Mouse (Mus musculus) cerebellum, postnatal 25 days (tissue): ENCODE results near the gene Rassf4.
"Not testable (repeated sequence)": the region's sequence is repeated elsewhere in the genome, so short reads cannot be mapped to it uniquely, and the experiment has no call there.

Source experiments
- DNase-seq, 2 experiments: peaks; one replicate each; pipeline ENCODE4 v3.0.0; 2021; ENCODE audit warnings: mixed read lengths in 2 of 2

Rassf4 gene

GRCm38 (mm10) chr6:116635251-116636180 lies 38.2 kb downstream of the Rassf4 start:
- DNase-seq, result no peak

GRCm38 (mm10) chr6:116633741-116634695 lies 39.7 kb downstream of the Rassf4 start:
- DNase-seq, result no peak

DNA sequence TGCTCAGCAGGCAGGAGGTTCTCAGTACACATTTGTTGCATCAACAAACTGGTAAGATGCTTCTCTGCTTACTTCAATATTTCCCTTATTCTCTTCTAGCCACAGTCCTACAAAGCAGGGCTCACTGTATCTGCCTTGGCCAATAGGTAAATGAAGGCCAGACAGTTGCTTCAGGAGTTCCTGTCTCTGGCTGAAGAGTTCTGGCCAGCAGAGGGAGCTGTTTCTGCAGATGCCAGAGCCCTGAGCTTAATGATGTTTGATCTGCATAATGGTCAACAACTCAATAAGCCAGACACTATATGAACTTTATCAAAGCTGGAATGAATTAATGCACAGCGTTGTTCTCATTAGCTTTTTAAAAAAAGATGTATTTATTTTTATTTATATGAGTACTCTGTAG lies 41.6 kb downstream of the Rassf4 start:
- DNase-seq, result peak; percentile 75 to 89

- DNase-seq, result no peak
Measured at GRCm38 (mm10) chr6:116629766-116630165, 44.0 kb downstream of the Rassf4 start.

DNA sequence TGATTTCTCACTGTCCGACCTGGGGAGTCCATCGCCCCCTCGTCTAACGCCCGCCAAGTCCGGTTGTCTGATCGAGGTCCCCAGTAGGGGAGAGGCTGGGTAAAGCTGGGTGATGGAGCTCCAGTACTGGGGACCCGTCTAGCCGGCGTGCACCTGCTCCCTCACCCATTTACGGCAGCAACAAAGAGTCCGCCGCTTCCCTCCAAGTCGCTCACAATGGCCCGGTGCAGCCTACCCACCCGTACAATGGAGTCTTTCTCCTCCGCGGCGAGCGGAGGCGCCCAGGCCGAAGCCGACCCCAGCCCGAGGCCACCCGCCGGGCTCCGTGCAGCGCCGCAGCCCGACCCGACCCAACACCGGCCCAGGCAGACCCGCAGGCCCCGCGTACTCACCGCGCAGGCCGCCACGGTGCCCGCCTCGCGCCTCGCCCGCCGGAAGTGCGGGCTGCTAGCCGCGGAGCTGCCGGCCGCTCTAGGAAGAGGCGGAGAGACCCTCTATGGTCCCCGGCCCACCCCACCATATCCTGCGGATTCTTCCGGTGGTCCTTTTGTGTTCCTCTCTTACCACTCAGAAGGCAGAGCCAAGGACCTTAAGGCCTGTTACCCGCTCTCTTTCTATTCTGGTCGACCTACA lies 45.1 kb downstream of the Rassf4 start, which contains the start of gene Zfp422:
Zfp422 (minus strand) TSS at position 461 of the 633 bp plus-strand sequence.
- peak; percentile 82 to 83 for DNase-seq

DNA sequence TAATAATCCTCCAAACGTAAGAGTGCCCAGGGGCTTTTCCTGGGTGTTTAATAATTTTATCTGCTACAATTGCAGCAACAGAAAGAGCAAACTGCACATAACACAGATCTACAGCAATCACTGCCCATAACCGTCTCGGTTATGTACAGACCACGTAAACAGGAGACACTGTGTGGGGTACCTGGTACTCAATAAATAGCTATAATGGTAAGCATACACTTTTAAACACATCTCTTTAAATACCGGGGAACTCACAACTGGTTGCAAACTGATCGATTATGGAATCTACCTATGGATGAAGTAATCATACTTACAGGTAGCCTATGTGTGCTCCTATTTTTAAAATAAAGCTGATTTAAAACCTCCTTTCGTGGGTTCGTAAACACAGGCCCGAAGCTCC lies 45.7 kb downstream of the Rassf4 start:
- no peak for DNase-seq

DNA sequence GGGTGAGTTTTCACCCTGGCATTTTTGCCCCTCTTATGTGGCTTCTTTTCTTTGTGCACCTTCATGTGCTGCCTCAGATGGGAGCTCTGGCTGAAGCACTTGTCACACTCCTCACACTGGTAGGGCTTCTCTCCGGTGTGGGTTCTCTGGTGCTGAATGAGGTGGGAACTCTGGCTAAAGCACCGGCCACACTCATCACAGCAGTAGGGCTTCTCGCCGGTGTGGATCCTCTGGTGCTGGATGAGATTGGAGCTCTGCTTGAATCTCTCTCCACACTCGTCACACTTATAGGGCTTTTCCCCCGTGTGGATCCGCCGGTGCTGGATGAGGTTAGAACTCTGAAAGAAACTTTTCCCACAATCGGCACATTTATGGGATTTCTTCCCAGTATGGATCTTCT lies 47.3 kb downstream of the Rassf4 start:
- not testable (repeated sequence) for DNase-seq

- DNase-seq, result no peak
Measured at GRCm38 (mm10) chr6:116621318-116622023, 52.3 kb downstream of the Rassf4 start.

DNA sequence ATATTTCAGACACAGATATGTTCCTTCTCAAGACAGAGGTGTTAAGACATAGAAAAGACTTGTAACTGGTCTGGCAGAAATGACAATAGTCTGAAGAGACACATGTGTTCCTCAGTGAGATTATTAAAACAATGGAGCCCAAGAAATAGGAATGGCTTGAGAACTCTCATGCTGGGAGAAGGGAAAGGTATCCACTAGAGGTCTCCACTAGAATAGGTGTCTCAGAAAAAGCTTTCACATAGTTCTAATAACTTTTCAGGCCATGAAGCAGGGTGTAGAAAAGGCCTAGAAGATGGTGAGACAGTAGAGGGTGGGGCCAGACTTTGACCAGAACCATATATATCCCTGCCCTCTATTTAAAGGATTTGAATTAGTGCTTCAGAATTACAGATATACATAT lies 55.7 kb downstream of the Rassf4 start:
- no peak for DNase-seq

DNA sequence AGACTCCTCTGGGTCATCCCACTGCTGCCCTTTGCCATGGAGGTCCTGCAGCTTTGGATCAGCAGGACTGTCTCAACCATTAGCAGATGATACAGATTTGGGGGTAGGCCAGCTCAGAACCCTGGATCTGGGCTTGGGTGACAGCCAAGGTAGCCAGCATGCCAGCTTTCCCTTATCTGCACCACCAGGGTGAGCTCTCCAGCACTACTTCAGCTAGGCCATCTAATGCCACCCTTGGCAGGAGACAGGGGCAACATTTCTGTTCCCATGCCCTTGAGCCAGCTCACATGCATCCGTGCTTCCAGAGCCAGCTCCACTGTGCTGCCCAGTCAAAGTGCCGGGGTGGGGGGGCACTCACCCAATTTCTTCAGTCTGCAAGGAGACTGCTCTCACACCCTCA lies 58.0 kb downstream of the Rassf4 start:
- DNase-seq, result no peak

- no peak for DNase-seq
Measured at GRCm38 (mm10) chr6:116607230-116607629, 66.5 kb downstream of the Rassf4 start.

GRCm38 (mm10) chr6:116600969-116601368 lies 72.8 kb downstream of the Rassf4 start:
- not testable (repeated sequence) for DNase-seq

- no peak for DNase-seq
Measured at GRCm38 (mm10) chr6:116584095-116584494, 89.7 kb downstream of the Rassf4 start, which contains the start of gene Olfr215. Gene Olfr215, minus strand, starts transcription at chr6:116584195.
